Mouse (Mus musculus): ENCODE data around the gene Meiob.

Meiob gene

DNA sequence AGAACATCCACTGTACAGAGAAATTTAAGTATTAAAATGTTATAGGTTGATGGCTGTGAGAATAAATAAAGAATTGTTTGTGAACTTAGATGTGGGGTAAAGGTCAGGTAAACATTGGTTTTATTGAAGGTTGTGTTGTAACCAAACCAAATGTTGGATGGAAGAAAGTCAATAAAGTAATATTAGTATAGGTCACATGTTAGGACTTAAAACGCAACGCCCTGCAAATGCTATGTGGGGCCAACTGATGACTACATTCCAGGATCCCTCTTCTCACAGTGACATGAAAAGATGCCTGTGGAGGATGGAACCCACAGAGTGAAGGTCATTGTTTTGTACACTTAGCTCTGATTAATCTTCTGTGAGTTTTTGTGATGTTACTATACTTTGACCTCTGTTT lies 15.4 kb downstream of the Meiob start:
- no peak for DNase-seq (ENCODE audit: low read depth in 2 of 2, low spot score in 2 of 2)

- DNase-seq (ENCODE audit: low read depth in 2 of 2, low spot score in 2 of 2), result no peak
Observed at GRCm38 (mm10) chr17:24821351-24822280, 17.5 kb downstream of the Meiob start.

DNA sequence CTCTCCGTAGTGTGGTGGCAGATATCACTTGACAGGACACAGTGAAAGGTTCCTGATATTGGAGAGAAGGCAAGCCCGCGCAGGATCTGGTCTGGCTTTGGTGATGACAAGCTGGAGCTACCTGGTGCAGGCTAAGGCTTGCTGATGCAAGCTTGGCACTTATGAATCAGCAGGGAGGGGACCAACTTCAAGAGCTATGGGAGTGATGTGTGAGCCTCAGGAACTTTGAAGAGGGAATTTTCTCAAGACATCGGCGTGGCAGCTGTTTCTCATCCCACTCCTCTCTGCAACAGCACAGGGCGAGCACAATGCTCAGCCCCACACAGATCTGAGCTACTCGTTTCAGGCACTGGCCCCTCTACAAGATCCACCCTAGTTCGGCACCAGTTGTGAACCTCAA lies 35.8 kb downstream of the Meiob start, which contains the start of gene Hagh:
Gene Hagh, plus strand, starts transcription at position 302 of the 400 bp plus-strand sequence.
- DNase-seq (ENCODE audit: low read depth in 2 of 2, low spot score in 2 of 2), result no peak

DNA sequence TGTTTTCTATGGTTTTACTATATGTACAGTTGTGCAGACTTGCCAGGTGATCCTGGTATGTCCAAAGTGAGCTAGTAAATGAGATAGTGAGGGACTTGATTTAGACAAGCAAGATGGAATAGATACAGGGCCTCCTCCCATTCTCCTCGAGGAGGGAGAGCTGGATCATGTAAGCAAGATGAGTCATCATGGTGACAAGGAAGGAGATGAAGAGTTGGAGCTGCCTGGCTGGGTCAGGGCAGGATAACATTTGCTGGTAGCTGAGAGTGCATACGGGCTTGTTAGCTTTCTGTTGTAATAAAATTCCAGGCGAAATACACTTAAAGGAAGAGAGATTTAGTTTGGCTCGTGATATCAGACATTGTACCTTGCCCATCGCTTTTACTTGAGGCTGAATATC lies 36.3 kb downstream of the Meiob start:
- no peak for DNase-seq (ENCODE audit: low read depth in 2 of 2, low spot score in 2 of 2)

GRCm38 (mm10) chr17:24841133-24841532 lies 37.0 kb downstream of the Meiob start:
- DNase-seq (ENCODE audit: low read depth in 2 of 2, low spot score in 2 of 2), result peak; percentile 23 to 38

DNA sequence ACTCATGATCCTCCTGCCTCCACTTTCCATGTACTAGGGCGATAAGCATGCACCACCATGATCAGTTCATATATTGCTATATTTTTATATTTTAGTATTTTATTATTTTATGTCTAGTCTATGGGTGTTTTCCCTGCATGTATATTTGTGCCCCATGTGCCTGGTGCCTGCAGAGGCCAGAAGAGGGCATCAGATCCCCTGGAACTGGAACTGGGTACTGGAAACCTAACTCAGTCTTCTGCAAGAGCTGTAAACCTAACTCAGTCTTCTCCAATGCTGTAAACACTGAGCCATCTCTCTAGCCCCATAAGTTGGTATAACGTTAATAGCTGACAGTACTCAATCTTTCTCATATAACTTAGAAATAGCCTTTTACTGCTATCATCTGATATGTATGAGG lies 38.5 kb downstream of the Meiob start:
- DNase-seq (ENCODE audit: low read depth in 2 of 2, low spot score in 2 of 2), result no peak

DNA sequence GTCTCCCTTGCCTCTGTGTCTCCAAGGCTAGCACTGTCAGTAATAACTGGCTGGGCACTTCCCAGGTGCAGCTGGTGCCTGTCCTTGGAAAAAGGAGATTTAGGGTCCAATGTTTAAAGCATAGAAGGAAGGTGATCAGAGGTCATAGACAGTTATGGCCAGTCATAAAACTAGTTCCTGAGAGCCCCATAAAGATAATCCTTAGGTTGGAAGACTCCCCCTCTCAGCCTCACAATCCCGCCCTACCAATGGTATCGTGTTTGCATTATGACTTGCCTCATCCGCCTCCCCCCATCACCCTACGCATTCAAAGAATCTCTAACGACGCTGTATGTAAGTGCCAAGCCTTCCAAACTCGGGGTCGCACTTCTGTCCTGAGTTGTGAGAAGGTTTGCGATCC lies 40.4 kb downstream of the Meiob start:
- DNase-seq (ENCODE audit: low read depth in 2 of 2, low spot score in 2 of 2), result no peak

- no peak for DNase-seq (ENCODE audit: low read depth in 2 of 2, low spot score in 2 of 2)
Observed at GRCm38 (mm10) chr17:24847386-24847785, 43.3 kb downstream of the Meiob start.

- DNase-seq (ENCODE audit: low read depth in 2 of 2, low spot score in 2 of 2), result no peak
Observed at GRCm38 (mm10) chr17:24848600-24849031, 44.5 kb downstream of the Meiob start.

DNA sequence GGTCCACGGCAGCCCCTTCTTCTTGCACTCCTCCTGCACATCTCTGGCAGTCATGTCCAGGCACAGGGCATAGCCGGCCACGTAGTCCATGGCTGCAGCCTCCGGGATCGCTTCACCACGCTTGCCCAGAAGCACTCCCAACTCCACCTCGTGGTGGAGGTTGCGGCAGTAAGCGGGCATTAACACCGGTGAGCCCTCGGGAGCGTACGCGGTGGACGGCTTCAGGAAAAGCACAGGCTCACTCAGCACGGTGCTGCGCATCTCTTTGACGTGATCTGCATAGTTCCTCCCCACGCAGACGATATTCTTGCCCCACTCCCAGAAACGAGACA lies 45.6 kb downstream of the Meiob start:
- DNase-seq (ENCODE audit: low read depth in 2 of 2, low spot score in 2 of 2), result no peak

DNA sequence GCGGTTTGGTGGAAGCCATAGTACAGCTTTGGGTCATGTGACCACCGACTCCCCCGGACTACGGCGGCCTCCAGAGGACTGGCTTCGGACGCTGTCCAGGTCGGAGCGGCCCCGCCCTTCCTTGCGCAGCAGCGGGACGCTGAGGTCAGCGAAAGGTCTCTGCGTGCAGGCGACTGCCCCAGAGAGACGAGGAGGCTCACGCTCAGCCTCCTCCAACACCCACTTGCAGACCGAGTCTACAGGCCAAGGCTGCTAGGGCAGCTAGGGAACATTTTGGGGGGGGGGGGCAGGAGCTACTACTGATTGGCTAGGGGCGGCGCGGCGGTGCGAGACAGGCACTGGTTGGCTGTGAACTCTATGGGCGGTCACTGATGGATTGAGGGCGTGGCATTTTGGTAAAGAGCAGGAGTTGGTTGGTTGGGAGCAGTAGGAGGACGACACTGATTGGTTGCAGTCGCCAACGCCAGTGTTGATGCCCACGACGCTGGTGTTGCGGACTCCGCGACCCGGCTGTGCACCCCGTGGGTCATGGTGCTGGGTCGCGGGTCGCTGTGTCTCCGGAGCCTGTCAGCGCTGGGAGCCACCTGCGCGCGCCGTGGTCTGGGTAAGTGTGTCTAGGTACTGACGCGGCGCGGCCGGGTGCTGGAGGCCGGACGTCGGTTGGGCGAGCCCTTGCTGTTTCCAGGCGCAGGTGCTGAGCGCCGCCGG lies 46.1 kb downstream of the Meiob start, which contains the start of gene Fahd1:
Gene Fahd1, minus strand, starts transcription at position 300 of the 708 bp plus-strand sequence.
- peak; percentile 88 to 89 for DNase-seq (ENCODE audit: low read depth in 2 of 2, low spot score in 2 of 2)

GRCm38 (mm10) chr17:24850773-24851127 lies 46.7 kb downstream of the Meiob start:
- DNase-seq (ENCODE audit: low read depth in 2 of 2, low spot score in 2 of 2), result no peak

GRCm38 (mm10) chr17:24851381-24852125 lies 47.5 kb downstream of the Meiob start:
- no peak for DNase-seq (ENCODE audit: low read depth in 2 of 2, low spot score in 2 of 2)

DNA sequence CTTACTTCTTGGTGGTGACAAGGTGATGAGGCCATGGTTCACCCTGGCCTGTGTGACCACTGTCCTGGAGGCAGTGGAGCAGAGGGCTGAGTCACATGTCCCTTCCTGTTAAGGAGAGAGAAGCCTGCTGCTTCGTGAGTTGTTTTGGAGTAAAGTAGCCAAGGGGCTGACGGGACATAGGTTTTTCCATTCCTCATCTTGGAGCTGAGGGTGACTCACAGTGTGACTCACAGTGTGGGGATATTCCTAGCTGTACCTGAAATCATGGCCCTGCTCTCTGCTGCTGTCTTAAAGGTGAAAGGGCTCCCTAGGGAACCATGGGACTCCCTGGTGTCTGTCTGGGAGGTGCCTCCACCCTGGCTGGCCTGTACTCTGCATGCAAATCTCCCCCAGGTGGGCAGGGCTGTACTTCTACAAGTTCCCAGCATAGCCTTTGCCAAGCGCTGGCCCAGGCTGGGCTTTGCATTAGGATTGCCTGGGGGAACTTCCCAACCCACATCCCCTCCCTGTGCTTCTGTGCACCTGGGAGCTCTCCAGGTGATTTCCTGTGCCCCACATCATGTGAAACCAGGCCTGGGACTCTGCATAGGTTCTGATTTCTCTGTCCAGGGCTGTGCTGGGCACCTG lies 51.9 kb downstream of the Meiob start:
- DNase-seq (ENCODE audit: low read depth in 2 of 2, low spot score in 2 of 2), result no peak

DNA sequence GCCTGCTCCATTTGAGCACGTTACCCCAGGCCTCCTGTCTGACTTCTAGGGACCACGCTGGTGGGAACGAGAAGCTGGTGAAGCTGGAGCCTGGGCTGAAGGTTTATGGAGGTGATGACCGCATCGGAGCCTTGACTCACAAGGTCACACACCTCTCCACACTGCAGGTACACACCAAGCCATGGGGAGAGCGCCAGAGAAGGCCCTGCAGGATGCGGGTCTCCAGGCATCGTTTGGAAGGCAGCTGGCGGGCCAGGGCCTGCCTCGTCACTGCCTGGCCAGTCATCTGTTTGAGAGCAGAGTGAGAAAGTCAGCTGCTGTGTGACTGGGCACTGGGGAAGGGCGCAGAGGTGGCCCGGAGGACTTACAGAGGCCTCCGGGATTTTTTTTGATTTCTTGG lies 52.5 kb downstream of the Meiob start:
- no peak for DNase-seq (ENCODE audit: low read depth in 2 of 2, low spot score in 2 of 2)

DNA sequence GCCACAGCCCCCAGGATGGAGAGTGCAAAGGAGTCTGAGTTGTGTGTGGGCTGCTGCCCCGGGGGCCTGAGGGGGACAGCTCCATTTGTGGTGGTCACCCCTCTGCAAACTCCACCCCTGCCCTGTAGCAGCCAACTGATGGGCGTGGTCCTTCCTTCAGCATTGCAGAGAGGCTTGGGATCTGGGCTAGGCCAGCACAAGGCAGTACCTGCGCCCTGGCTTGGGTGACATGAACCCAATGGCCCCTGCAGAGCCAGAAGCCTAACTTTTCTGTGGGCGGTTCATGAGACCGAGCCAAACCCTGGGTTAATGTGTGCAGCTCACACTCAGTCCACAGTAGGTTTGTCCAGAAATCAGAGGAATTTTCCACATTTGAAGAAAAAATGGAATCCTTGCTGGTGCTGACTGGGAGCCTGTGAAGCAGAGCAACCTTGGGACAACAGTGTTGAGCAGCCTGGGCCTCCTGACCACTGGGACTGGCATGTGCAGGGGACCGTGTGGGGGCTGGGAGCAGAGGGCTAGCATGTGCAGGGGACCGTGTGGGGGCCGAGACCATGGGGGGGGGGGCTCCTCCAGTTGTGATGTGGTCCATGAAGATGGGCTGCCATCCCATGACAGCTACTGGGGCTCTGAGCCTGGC lies 53.9 kb downstream of the Meiob start:
- DNase-seq (ENCODE audit: low read depth in 2 of 2, low spot score in 2 of 2), result no peak

GRCm38 (mm10) chr17:24858967-24859366 lies 54.9 kb downstream of the Meiob start:
- no peak for DNase-seq (ENCODE audit: low read depth in 2 of 2, low spot score in 2 of 2)

DNA sequence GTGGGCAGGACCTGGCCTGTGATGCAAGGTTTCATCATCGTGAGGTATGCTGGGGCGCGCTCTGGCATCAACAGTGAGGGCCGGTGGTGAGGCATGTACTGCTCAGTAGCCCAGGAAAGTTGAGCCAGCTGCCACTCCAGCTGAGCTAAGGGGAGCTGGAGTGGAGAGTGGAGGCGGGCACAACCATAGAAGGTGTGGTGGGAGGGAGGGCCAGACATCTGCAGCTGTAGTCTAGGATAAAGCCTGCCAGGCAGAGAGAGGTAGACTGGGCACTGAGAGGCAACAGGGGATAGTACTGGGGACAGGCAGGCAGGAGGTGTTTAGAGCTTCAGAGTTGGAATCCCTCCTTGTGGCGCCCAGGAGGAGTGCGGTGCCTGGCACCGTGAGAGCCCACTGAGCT lies 56.0 kb downstream of the Meiob start:
- DNase-seq (ENCODE audit: low read depth in 2 of 2, low spot score in 2 of 2), result no peak

- no peak for DNase-seq (ENCODE audit: low read depth in 2 of 2, low spot score in 2 of 2)
Observed at GRCm38 (mm10) chr17:24861785-24862184, 57.7 kb downstream of the Meiob start.

- DNase-seq (ENCODE audit: low read depth in 2 of 2, low spot score in 2 of 2), result no peak
Observed at GRCm38 (mm10) chr17:24865776-24866175, 61.7 kb downstream of the Meiob start, which contains the start of gene Igfals. Gene Igfals (plus strand): TSS chr17:24865997.

- DNase-seq (ENCODE audit: low read depth in 2 of 2, low spot score in 2 of 2), result no peak
Observed at GRCm38 (mm10) chr17:24867914-24868313, 63.8 kb downstream of the Meiob start.

Data from CD8-positive naive resting alpha-beta T cell, adult 2 months (primary cell).